Mouse (Mus musculus) MN1 (cell line): ENCODE measurements at regions not wholly inside any gene's neighbourhood (a gene's known extent, or its start where the extent isn't known, plus 50 kb on each side); places are given as distances from the start of the nearest gene placed in this dataset.

Experiments used
- DNase-seq: peaks from one replicate; pipeline ENCODE4 v3.0.0-alpha.2; 2016; ENCODE audit warnings: low spot score

DNA sequence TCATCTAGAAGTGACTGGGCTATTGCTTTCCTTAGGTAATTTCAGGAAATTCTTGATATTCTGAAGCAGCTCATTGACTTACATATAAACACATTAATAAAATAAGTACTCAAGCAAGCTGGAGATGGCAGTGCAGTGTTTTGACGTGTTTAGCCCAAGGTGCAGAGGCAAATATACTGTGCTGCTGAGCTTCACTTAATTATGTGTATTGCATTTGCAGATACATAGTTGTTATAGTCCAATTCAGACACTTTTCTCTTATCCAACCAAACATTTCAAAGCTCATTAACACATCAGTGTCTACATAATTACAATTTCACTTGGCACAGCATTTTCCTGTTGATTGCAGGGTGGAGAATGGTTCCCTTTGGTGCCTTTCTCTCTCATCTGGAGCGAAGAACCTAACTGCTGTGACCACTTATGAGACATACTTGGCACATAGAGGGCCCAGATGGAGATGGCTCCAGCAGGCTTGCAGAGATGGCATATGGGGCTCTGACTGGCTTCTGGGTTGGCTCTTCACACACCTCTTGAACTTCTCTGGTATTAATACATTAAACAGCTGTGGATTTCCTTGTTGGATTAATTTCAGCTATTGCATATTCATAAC lies 803.9 kb upstream of the Gm10800 start:
- DNase-seq = no peak

DNA sequence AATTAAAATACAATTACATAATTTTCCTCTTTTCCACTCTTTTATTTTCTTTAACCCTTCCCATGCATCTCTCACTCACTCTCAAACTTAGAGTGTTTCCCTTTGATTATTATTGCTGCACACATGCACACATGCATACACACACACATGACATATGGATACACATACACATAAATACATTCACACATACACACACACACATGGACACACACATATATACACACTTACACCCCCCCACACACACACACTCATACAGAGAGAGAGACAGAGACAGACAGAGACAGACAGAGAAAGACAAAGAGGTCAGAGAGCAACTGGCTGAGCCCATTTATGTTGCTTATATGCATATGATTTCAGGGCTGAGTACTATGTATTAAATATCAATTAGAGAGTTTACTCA lies 764.2 kb upstream of the Gm10800 start:
- DNase-seq = no peak

DNA sequence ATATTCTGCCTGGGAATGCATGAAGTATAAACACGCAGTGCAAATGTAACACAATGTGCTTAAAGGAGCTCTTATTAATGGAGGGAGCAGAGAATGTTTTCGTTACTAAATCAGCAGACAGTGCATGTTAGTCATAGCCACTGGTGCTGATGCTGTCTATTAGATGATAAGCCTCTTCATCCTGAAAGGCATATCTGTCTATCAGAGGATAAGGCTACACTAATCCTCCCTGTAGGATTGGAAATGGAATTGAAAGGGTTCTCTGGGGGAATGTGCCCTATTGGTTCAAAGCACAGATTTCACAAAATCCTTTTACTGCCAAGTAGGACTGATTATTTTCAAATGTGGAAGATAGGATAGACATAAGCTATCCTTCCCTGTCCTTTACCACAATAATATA lies 763.4 kb upstream of the Gm10800 start:
- DNase-seq = no peak

DNA sequence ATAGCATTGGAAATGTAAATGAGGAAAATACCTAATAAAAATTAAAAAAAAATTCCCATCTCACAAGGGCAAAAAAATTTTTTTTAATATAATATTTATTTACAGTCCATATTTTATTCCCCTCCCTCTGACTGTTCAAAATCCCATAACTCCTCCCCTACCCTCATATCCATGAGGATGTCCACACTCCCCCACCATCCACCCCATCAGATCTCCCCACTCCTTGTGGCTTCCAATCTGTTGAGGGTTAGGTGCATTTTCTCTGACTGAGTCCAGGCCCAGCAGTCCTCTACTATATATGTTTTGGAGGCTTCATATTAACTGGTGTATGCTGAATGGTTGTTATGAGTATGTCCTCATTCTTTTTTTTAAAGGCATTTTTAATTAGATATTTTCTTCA lies 754.5 kb upstream of the Gm10800 start:
- no peak for DNase-seq

DNA sequence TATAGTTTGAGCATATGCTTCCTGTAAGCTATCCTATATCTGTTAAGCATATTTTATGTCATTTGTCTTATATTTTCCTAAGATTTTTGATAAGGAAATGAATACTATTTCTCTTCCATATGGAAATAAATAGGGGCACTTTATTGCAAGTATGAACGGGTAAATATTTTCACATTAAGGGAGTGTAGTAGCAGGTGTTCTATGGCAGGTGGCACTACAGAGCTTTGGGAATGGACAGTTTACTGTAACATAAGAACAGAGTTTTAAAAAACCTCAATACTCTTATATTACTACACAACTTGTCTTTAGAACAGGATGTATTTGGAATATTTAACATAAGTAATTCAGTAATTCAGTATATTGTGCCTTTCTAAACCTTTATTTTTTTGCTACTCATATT lies 742.4 kb upstream of the Gm10800 start:
- DNase-seq = no peak

DNA sequence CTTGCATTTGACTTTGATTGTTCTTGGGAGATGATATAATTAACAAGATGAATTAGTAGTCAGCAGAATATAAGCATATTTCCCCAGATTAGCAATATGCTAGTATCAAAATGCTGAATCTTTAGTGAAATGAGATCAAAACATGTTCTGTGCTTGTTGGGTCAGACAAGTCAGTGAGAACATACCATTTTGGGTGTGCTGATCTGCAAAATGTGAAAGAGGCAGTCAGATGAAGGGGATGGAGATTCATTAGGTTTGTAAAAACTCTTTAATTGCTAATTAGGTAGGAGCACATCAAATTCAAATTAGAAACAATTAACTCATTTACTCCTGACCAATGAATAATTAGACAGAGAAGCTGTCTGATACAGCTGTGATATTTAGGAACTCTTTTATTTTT lies 712.6 kb upstream of the Gm10800 start:
- no peak for DNase-seq

DNA sequence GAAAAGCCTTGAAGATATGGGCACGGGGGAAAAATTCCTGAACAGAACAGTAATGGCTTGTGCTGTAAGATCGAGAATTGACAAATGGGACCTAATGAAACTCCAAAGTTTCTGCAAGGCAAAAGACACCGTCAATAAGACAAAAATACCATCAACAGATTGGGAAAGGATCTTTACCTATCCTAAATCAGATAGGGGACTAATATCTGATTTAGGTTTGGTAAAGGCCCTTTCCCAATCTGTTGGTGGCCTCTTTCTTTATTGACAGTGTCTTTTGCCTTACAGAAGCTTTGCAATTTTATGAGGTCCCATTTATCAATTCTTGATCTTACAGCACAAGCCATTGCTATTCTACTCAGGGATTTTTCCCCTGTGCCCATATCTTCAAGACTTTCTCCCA lies 696.5 kb upstream of the Gm10800 start:
- peak; percentile 22 for DNase-seq

DNA sequence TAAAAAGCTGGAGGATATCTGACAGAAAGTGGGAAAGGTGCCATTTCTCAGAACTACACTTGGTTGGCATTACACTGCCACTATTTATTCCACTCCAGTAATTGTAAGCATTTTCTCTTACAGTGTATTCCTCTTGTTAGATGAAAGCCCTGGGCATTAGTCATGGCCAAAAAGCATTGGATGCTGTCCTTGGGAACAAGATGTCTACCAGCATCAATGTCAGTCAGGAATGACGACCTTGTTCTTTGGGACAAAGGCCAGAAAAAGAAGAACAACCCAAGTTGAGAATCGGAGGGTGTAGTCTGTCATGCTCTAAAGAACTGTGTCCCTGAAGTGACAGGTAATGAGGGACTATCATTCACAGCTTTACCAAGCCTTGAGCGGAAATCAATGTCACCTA lies 662.1 kb upstream of the Gm10800 start:
- DNase-seq = no peak
